Mouse (Mus musculus) olfactory bulb, adult 2 months (tissue): Measurements from ENCODE around the gene Fam81a. TPM values are rescaled to one million over a fixed set of nuclear protein-coding genes. Genes with fewer than 3 reads are reported as not detected.

ENCODE experiments used
- H3K27ac ChIP-seq: fragments of 200-500 bp; 2 replicates; pipeline ENCODE4 v1.5.1; 2012; ENCODE audit warnings: low read depth, low read length; ENCODE audit not compliant: insufficient read depth
- H3K4me1 ChIP-seq: fragments of 200-500 bp; 2 replicates; pipeline ENCODE4 v1.6.1; 2012; ENCODE audit warnings: low read length; ENCODE audit not compliant: control insufficient read depth, insufficient read depth
- H3K4me3 ChIP-seq: fragments of 200-500 bp; 2 replicates; pipeline ENCODE4 v1.5.1; 2012; ENCODE audit warnings: mild to moderate bottlenecking, low read depth, low read length, moderate library complexity; ENCODE audit not compliant: insufficient read depth
- CTCF ChIP-seq: fragments of 200-500 bp; IDR thresholded peaks from 2 replicates; pipeline ENCODE4 v1.5.1; 2012; ENCODE audit warnings: low read depth, mild to moderate bottlenecking, low read length, moderate library complexity; ENCODE audit not compliant: insufficient read depth
- POLR2A ChIP-seq: fragments of 200-500 bp; IDR thresholded peaks from 2 replicates; pipeline ENCODE4 v1.6.1; 2012; ENCODE audit warnings: mild to moderate bottlenecking, low read depth, low read length, moderate library complexity; ENCODE audit not compliant: insufficient read depth
- WGBS: fragments of 180-500 bp; shearing (Covaris S2); methylation state at CpG from one replicate; pipeline ENCODE4 v1.1.7; 2018; 5-methylcytosine and 5-hydroxymethylcytosine counted together
- polyA plus RNA-seq: library from polyadenylated mRNA; stranded (reverse); fragments of >200 nt; gene quantifications from 2 replicates; pipeline ENCODE4 v1.2.4, GENCODE M21; 2012; ENCODE audit warnings: low replicate concordance; ENCODE audit not compliant: missing spikeins, insufficient read depth, insufficient read length

Fam81a gene
- polyA plus RNA-seq, 1 experiment = 137 TPM

DNA sequence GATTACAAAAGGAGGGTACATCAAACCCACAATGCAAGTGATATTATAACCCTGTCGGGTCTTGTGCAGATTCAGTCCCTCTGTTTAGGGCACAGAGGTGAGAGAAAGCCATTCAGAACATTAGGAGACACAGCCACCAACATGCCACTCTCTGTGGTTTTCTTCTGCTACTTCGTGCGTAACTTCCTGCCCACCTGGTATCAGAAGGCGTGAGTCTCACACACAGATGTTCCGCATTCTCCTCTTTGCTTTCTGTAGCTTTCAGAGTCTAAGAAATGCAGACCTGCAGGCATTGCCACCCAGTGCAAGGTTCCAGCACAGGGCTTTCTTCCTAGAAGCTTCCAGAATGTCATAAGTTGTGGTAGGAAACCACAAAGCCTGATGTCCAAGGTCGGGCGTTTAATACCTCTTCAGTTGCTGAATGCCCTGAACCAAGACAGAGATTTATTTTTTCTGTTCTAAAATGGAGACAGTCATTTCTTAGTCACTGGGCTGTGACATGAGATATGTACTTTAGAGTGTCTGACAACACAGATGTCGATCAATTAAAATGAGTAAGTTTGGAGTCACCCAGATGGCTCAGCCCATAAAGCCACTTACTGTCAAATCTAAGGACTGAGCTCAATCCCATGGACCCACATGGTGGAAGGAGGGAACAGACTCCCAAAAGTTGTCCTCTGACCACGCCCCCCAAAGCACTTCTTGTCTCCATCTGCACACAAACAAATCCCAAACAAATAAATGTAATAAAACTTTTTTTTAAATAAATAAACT, 62.1 kb downstream of the Fam81a start:
- Histone ChIP-seq H3K27ac (no peak overlapping the region), H3K4me3 (no peak overlapping the region), H3K4me1 (no peaks in the 10 kb centered on the region)
- TF ChIP-seq POLR2A (no peak), CTCF (no peak)
- WGBS = 91% methylated on average over 9 of the region's 9 CpGs

DNA sequence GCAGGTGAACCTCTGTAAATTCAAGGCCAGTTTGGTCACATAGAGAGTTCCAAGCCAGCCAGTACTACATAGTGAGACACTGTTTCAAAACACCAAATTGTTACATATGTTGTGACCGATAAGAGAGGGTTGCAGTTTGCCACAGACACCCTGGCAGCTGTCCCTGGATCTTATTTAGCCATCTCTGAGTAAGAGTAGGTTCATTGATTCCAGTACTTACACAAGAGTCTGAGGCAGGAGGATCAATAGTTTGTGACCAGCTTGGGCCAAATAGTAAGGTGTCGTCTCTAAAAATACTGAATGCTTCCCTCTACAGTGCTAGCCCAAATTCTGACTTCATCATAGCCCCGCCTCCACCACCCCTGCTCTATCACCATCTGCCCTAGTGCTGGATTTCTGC, 64.3 kb downstream of the Fam81a start:
- TF ChIP-seq POLR2A = no peak
- no peak for TF ChIP-seq CTCF
- H3K27ac ChIP-seq = no peak overlapping the region
- WGBS = 95% methylated on average over 3 of the region's 3 CpGs

DNA sequence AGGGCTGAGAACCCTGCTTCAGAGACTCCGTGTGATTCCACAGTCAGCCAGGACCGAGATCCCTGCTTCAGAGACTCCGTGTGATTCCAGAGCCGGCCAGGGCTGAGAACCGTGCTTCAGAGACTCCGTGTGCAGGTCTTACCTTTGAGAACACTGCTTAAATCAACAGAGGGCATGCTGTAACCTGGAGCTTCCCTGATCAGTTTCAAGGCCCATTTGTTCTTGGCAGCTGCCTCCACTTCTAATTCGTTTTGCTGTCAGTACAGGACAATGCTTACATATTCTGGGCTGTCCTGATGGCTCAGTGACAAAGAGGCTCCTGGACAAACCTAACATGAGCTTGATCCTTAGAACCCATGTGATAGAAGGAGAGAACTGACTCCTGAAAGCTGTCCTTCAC, 65.2 kb downstream of the Fam81a start:
- no peak overlapping the region for H3K4me3 ChIP-seq
- H3K27ac ChIP-seq = no peak overlapping the region
- H3K4me1 ChIP-seq = no peaks in the 10 kb centered on the region
- 85% methylated on average over 7 of the region's 7 CpGs for WGBS
- no peak for TF ChIP-seq CTCF
- TF ChIP-seq POLR2A = no peak

More for the DNA sequence above, 64.3 kb downstream of the Fam81a start:
- Histone ChIP-seq H3K4me3 (no peak overlapping the region), H3K4me1 (no peaks in the 10 kb centered on the region)

DNA sequence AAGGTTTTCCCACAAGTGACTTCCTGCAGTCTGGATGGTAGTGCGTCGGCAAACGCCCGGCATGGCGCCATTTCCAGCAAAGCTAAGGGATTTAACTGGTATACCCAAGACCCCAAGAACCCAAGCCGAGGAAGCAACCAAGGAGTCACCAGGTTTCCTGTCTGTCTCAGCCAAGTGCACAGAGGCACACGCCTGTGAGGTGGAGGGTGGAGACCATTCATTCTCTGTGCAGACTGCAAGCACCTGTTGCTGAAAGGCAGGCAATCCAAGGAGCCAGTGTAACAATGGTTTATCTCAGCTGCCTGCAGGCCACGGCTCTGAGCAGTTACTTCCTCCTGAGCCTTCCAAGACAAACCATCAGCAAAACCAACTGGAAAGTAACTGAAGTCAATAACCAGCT, 70.0 kb downstream of the Fam81a start:
- no peaks in the 10 kb centered on the region for H3K4me1 ChIP-seq
- H3K4me3 ChIP-seq = no peak overlapping the region
- no peak overlapping the region for H3K27ac ChIP-seq
- TF ChIP-seq POLR2A = no peak
- TF ChIP-seq CTCF = no peak
- WGBS = 87% methylated on average over 8 of the region's 8 CpGs

GRCm38 (mm10) chr9:70069961-70070435, 72.4 kb downstream of the Fam81a start:
- TF ChIP-seq POLR2A (no peak), CTCF (no peak)
- Histone ChIP-seq H3K27ac (no peak overlapping the region), H3K4me3 (no peak overlapping the region), H3K4me1 (no peaks in the 10 kb centered on the region)
- WGBS = 69% methylated on average over 8 of the region's 8 CpGs

GRCm38 (mm10) chr9:70067497-70067896, 74.9 kb downstream of the Fam81a start:
- H3K27ac ChIP-seq = no peak overlapping the region
- 91% methylated on average over 3 of the region's 3 CpGs for WGBS
- no peaks in the 10 kb centered on the region for H3K4me1 ChIP-seq
- TF ChIP-seq CTCF (no peak), POLR2A (no peak)
- no peak overlapping the region for H3K4me3 ChIP-seq

DNA sequence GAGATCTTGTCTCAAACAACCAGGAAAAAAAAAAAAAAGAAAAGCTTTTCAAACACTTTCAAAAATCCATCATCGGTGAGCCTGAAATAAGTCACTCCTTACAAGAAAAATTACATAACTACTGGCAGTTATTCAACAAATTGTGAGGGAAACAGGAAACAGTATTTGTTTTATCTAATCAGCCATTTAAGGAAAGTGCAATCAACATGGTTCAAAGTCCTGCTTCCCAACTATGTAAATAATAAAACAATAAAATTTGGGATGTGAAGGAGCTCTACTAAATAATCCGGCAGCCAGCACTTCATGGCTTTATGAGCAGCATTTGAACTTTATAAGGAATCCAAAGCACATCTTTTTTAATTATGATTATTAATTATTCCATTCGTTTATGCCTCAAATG, 80.3 kb downstream of the Fam81a start:
- Histone ChIP-seq H3K4me3 (no peak overlapping the region), H3K27ac (no peak overlapping the region), H3K4me1 (no peaks in the 10 kb centered on the region)
- 89% methylated on average over 3 of the region's 3 CpGs for WGBS
- TF ChIP-seq POLR2A (no peak), CTCF (no peak)

GRCm38 (mm10) chr9:70053411-70053810, 88.9 kb downstream of the Fam81a start:
- H3K27ac ChIP-seq = no peak overlapping the region
- H3K4me3 ChIP-seq = no peak overlapping the region
- H3K4me1 ChIP-seq = no peaks in the 10 kb centered on the region
- WGBS = 49% methylated on average over 3 of the region's 3 CpGs
- TF ChIP-seq CTCF (no peak), POLR2A (no peak)

DNA sequence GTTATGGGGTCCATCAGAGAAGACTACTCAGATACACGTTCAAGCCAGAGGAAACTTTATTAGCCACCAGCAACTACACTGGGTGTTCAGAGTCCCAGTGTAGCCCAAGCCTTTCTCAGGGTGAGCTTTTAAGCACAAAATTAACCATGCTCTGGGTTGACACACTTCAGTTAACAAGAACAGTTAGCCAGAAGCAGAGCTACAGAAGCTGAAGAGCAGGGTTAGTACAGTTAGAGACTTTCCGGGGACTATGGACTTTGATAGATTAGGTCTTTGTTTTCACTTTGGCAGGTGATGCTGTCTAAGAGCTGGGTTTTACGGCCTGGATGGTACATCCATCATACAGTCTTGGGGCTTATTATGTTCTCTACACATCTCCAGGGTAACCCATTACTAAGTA, 89.6 kb downstream of the Fam81a start:
- Histone ChIP-seq H3K4me3 (no peak overlapping the region), H3K27ac (no peak overlapping the region), H3K4me1 (no peaks in the 10 kb centered on the region)
- WGBS = 77% methylated on average over 3 of the region's 3 CpGs
- no peak for TF ChIP-seq CTCF
- no peak for TF ChIP-seq POLR2A

DNA sequence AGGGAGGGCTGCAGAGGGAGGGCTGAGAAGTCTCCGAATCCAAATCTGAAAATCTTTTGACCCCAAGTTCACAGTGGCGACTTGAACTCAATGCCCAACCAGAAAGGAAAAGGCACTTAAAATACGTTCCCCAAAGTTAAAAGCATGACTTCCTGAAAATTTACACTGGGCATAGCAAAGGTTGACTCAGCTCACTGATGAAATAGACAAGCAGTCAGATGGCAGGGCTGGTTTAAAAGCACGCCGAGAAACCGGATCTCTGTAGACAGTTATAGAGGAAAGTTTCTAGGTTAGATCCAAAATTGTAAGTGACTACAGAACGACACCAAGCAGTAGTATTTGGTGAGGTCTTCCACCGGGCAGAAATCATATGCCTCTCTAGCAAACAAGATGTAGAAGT, 92.5 kb downstream of the Fam81a start:
- Histone ChIP-seq H3K4me3 (no peak overlapping the region), H3K27ac (no peak overlapping the region), H3K4me1 (no peaks in the 10 kb centered on the region)
- no peak for TF ChIP-seq POLR2A
- WGBS = 39% methylated on average over 8 of the region's 8 CpGs
